Mouse (Mus musculus): ENCODE data around the gene Ick.
"Not testable (repeated sequence)": the region's sequence is repeated elsewhere in the genome, so short reads cannot be mapped to it uniquely, and the experiment has no call there.

DNA sequence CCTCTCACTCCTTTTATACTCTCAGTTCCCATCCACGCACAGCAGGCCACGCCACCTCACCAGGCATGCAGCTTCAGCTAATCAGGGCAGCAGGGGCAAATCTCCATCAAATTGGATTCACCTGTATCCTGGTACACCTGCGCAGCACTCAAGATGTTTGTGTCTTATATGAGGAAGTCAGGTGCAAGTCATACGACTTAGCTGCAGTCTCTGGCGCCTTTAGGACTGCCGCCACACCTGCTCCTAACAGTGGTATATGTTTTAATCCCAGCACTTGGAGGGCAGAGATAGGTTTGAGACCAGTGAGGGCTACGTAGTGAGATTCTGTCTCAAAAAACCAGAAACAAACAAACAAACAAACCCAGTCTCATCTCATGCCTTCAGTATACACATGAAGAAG lies 73.5 kb downstream of the Ick start, which contains the start of gene Gsta4:
- not testable (repeated sequence) for TF ChIP-seq ZC3H11A (IDR thresholded peaks at IDR 0.05; ENCODE audit: borderline replicate concordance, low read depth, low read length); CHD2 (IDR thresholded peaks at IDR 0.05; ENCODE audit: low read depth, low read length); ZNF384 (IDR thresholded peaks at IDR 0.05; ENCODE audit: low read depth, low read length); HCFC1 (IDR thresholded peaks at IDR 0.05; ENCODE audit: borderline replicate concordance, insufficient read depth, low read length)
